Mouse (Mus musculus): ENCODE measurements at regions not wholly inside any gene's neighbourhood (a gene's known extent, or its start where the extent isn't known, plus 50 kb on each side); places are given as distances from the start of the nearest gene placed in this dataset.

DNA sequence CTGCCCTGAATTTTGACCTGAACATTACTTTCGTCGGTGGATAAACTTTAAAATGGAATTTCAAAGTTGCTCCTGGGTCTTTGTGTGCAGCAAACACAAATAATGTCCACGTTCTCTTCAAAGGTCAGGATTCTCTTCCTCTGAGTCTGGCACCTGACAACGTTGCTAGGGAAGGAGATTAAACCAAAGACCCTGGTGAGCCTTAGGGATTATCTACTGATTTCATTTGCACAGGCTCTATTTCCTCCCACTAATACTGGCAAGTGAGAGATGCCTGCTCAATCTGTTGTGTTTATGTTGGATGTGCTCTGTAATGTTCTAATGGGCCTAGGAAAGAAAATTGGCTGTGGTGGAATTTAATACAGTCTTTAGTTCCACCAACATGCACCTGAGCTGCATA, 291.0 kb upstream of the Atp11b start:
- TF ChIP-seq CTCF (IDR thresholded peaks at IDR 0.05; ENCODE audit: low read depth, low read length): no peak
- no peak for TF ChIP-seq POLR2A (IDR thresholded peaks at IDR 0.05; ENCODE audit: borderline replicate concordance, low read depth, low read length)

All from bone marrow macrophage, adult 2 months (primary cell).